Mouse (Mus musculus): Measurements from ENCODE around the gene Myog. TPM values are rescaled to one million over a fixed set of nuclear protein-coding genes. Genes with fewer than 3 reads are reported as not detected.

Gene Myog
- polyA plus RNA-seq, 1 experiment from 2014 or later, result 29.0 TPM

DNA sequence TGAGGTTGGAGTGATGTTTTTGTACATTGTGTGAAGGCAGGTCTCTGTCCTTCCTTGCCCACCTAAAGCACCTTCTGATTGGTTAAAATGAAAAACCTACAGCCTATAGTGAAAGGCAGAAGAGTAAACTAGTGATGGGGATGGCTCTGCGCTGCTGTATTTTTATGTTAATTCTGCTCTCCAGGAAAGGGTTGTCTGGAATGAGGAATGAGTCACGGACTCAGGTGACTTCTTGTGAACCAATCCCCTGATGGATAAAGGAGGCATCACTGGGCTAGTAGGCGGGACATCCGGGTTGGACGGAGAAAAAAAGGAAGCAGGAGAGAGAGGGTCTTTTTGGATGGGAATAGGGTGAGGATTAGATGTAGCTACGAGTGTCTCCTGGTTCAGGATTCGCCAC is 19.8 kb upstream of the Myog start:
- Histone ChIP-seq H3K27me3 (no peaks in the 10 kb centered on the region), H3K4me3 (no peak overlapping the region), H3K9ac (no peak overlapping the region), H3K9me3 (no peaks in the 10 kb centered on the region), H3K36me3 (no peaks in the 10 kb centered on the region), H3K27ac (no peak overlapping the region), H3K4me2 (no peak overlapping the region), H3K4me1 (peaks cover 21% of the 10 kb centered on the region)
- 70% methylated on average over 7 of the region's 7 CpGs for WGBS
- no peak for ATAC-seq (ENCODE audit: insufficient number of reproducible peaks, insufficient read depth, low FRiP score, low TSS enrichment, low read depth)

DNA sequence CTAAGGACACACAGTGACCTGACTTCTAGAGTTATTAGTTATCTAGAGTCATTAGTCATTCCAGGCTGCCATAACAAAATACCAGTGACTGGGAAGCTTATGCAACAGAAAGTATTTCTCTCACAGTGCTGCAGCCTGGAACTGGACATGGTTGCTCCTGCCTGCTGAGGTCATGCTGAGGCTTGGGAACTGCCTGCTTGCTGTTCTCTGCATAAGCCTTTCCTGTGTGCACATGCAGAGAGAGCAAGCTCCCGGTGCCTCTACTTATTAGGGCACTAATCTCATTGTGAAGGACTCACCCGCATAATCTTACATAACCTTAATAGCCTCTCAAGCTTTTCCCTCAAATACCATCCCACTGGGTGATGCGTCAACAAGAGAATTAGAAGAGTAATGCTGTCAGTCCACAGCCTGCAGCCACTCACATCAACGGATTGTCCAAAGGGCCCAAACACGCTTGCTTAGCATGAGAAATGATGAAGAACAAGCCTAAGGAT is 17.0 kb upstream of the Myog start:
- Histone ChIP-seq H3K27me3 (no peaks in the 10 kb centered on the region), H3K9me3 (no peaks in the 10 kb centered on the region), H3K36me3 (no peaks in the 10 kb centered on the region), H3K9ac (no peak overlapping the region), H3K4me2 (no peak overlapping the region), H3K4me1 (peaks cover 21% of the 10 kb centered on the region), H3K27ac (no peak overlapping the region), H3K4me3 (no peak overlapping the region)
- no peak for ATAC-seq (ENCODE audit: insufficient number of reproducible peaks, insufficient read depth, low FRiP score, low TSS enrichment, low read depth)
- 72% methylated on average over 5 of the region's 5 CpGs for WGBS

DNA sequence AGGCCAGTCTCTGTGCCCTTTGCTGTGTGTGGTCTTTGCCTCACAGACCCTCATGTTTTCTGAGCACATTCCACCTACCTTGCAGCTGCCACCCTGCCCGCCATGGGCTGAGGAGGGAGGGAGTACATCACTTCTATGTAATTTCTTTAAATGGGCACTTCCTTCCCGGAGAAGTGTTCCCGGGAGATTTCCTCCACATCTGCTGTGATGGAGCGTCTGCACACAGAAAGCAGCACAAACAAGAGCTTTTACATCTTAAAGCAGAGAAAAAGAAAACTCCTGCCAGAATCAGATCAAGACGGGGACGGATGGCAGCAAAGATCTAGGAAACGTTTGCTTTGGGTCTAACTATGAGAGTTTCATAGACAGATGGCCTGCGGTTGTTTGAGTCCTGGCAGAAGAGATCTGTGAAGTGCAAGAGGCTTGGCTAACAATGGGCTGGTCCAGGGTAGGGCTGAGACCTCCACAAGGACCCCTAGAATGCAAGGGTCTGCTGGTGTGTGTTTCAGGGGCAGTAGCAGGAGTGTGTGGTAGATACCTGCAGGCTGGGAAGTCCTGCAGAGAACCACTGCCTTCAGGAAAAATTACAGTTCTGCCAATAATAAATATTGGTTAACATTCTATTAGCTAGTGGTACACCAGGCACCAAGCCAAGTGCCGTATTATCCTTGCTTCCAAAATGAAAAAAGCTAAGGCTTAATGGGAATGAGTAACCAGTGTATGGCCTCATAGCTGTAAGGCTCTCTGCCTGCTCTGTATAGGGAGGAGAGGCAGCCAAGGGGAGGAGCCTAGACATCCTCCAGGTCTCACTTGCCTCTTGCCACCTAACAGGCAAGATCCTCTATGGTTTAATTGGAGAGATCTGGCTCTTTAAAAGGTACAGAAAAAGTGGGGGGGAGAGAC is 16.0 kb upstream of the Myog start:
- 32% methylated on average over 9 of the region's 9 CpGs for WGBS
- H3K4me3 ChIP-seq, result no peak overlapping the region
- peak overlapping the region; percentile 51 for H3K27ac ChIP-seq
- no peaks in the 10 kb centered on the region for H3K9me3 ChIP-seq
- no peaks in the 10 kb centered on the region for H3K27me3 ChIP-seq
- H3K4me2 ChIP-seq, result no peak overlapping the region
- H3K4me1 ChIP-seq, result peaks cover 21% of the 10 kb centered on the region
- no peak for ATAC-seq (ENCODE audit: insufficient number of reproducible peaks, insufficient read depth, low FRiP score, low TSS enrichment, low read depth)
- no peaks in the 10 kb centered on the region for H3K36me3 ChIP-seq
- 0 out of 2 replicates have a peak overlapping the region, but pooled peaks have one; percentile 17 for H3K9ac ChIP-seq

DNA sequence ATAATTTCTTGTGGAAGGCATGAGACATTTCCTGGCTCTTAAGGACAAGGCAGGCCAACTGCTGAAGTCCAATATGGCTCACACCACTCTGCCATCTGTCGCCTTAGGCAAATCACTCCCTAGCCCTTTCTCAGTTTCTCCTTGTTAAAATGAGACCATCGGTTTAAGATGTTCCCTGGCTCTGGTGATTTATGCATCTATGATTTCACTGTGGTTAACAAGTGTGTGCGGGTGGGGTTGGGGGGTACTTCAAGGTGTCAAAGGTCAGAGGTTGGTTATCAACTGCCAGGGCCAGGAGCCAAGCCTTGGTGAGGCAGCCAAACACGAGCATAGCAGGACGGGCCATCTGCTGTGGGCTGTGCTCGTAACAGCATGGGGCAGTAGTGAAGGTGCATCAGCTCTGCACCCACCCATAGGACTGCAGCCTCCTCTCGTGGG is 15.3 kb upstream of the Myog start:
- 82% methylated on average over 7 of the region's 7 CpGs for WGBS
- H3K9me3 ChIP-seq, result no peaks in the 10 kb centered on the region
- ATAC-seq (ENCODE audit: insufficient number of reproducible peaks, insufficient read depth, low FRiP score, low TSS enrichment, low read depth), result no peak

DNA sequence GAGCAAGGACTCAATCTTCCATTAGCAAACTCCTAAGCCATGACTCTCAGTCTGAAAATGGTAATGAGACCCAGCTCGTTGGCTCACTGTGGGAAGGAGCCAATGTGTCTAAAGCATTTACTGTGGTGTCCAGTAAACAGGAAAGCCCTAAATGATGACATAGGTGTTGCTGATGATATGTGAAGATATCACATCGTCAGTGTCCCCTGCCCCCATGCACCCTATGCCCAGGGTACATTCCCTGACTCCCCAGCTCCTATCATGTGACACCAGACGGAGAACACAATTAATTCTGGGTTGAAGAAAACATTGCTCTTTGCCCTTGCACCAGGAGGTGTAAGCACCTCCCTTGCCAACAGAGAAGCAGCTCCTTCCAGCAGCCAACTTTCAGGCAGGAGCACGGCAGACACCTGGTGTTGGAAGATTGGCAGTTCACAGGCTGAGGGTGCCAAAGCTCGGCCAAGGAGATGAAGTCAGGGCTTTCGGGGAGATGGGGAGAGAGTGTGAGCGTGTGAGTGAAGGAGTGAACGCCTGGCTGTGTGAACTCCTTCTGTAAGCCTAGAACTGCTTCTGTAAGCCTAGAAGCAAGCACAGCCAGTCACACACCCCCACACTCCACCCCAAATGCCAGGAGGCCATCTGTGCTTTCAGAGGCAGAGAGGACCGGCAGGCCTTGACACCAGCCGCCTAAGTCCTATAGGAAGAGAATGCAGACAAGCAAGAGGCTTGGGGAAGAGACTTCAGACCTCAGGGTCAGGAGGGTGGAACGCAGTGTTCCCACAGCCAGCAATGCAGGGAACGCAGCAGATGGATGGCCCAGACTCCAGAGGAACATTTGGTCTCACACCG is 13.9 kb upstream of the Myog start:
- whole genome bisulfite sequencing, result 73% methylated on average over 13 of the region's 13 CpGs
- ATAC-seq (ENCODE audit: insufficient number of reproducible peaks, insufficient read depth, low FRiP score, low TSS enrichment, low read depth), result no peak
- H3K4me2 ChIP-seq, result no peak overlapping the region

More for the DNA sequence above, 15.3 kb upstream of the Myog start:
- H3K4me2 ChIP-seq, result no peak overlapping the region
- no peak overlapping the region for H3K27ac ChIP-seq
- H3K4me1 ChIP-seq, result peaks cover 21% of the 10 kb centered on the region
- no peak overlapping the region for H3K9ac ChIP-seq
- no peaks in the 10 kb centered on the region for H3K27me3 ChIP-seq
- H3K4me3 ChIP-seq, result no peak overlapping the region
- no peaks in the 10 kb centered on the region for H3K36me3 ChIP-seq

DNA sequence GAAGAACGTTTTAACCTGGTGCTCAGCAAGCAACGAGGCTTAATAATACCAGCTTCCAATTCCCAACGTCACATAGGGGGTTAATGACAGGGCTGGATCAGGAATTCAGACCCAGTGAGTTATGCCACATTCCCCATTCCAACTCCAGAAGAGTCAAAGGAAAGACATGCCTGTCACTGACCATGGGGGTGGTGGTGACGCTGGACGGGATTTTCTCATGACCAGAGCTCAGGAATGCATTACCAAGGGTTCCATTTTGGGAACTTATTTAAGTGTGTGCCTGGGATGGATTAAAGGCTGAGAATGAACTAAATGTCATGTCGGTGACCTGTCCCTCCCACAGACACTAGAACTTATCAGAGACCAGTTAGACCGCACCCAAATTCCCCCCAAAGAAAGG is 13.0 kb upstream of the Myog start:
- 75% methylated on average over 7 of the region's 7 CpGs for WGBS
- no peaks in the 10 kb centered on the region for H3K36me3 ChIP-seq
- no peaks in the 10 kb centered on the region for H3K27me3 ChIP-seq
- H3K27ac ChIP-seq, result no peak overlapping the region
- ATAC-seq (ENCODE audit: insufficient number of reproducible peaks, insufficient read depth, low FRiP score, low TSS enrichment, low read depth), result no peak
- H3K9ac ChIP-seq, result no peak overlapping the region
- H3K9me3 ChIP-seq, result no peaks in the 10 kb centered on the region
- H3K4me3 ChIP-seq, result no peak overlapping the region
- peaks cover 21% of the 10 kb centered on the region for H3K4me1 ChIP-seq
- H3K4me2 ChIP-seq, result no peak overlapping the region

More for the DNA sequence above, 13.9 kb upstream of the Myog start:
- H3K9me3 ChIP-seq, result no peaks in the 10 kb centered on the region
- H3K4me3 ChIP-seq, result no peak overlapping the region
- no peaks in the 10 kb centered on the region for H3K27me3 ChIP-seq
- no peak overlapping the region for H3K27ac ChIP-seq
- no peak overlapping the region for H3K9ac ChIP-seq
- peaks cover 21% of the 10 kb centered on the region for H3K4me1 ChIP-seq
- no peaks in the 10 kb centered on the region for H3K36me3 ChIP-seq

DNA sequence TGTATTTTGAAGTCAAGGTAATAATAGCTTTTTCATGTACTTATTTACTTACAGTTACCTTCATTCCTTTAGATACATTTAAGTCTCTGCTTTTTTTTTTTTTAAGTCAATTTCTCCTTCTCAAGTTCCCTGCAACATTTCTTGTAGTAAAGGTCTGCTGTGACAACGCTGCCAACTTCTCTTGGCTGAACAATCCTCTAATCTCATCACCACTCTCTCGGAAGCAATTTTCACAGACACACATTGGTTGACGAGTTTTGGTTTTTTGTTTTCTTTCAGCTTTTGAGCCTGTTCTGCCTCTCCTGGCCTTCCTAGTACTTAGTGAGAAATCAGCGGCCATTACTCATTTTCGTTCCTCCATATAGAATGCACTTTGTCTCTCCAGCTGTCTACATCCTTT is 9.6 kb upstream of the Myog start:
- Histone ChIP-seq H3K9me3 (no peaks in the 10 kb centered on the region), H3K27me3 (no peaks in the 10 kb centered on the region), H3K4me2 (no peak overlapping the region), H3K4me1 (no peaks in the 10 kb centered on the region; the same call in 1 of the 2 replicates), H3K9ac (no peak overlapping the region), H3K36me3 (no peaks in the 10 kb centered on the region), H3K4me3 (no peak overlapping the region), H3K27ac (no peak overlapping the region)
- 83% methylated on average over 5 of the region's 5 CpGs for WGBS
- no peak for ATAC-seq (ENCODE audit: insufficient number of reproducible peaks, insufficient read depth, low FRiP score, low TSS enrichment, low read depth)

DNA sequence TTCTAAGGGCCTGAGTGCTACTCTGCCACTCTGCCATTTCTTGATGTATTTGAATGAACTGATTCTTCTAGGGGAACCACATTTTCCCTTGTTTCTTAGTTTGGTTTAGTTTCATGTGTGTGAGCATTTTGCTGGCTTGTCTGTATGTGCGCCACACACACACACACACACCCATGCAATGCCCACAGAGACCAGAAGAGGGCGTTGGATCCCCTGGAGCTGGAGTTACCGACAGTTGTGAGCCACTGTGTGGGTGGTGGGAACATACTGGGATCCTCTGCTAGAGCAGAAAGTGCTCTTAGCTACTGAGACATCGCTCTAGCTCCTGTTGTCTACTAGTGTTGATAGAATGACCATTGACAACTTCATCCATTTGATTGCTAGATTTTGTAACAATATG is 8.2 kb upstream of the Myog start:
- H3K9ac ChIP-seq, result no peak overlapping the region
- H3K36me3 ChIP-seq, result no peaks in the 10 kb centered on the region
- H3K4me1 ChIP-seq, result no peaks in the 10 kb centered on the region; the same call in 1 of the 2 replicates
- H3K27me3 ChIP-seq, result no peaks in the 10 kb centered on the region
- no peak overlapping the region for H3K4me3 ChIP-seq
- no peak for ATAC-seq (ENCODE audit: insufficient number of reproducible peaks, insufficient read depth, low FRiP score, low TSS enrichment, low read depth)
- no peak overlapping the region for H3K27ac ChIP-seq
- 72% methylated on average over 4 of the region's 4 CpGs for WGBS
- H3K4me2 ChIP-seq, result no peak overlapping the region
- no peaks in the 10 kb centered on the region for H3K9me3 ChIP-seq

DNA sequence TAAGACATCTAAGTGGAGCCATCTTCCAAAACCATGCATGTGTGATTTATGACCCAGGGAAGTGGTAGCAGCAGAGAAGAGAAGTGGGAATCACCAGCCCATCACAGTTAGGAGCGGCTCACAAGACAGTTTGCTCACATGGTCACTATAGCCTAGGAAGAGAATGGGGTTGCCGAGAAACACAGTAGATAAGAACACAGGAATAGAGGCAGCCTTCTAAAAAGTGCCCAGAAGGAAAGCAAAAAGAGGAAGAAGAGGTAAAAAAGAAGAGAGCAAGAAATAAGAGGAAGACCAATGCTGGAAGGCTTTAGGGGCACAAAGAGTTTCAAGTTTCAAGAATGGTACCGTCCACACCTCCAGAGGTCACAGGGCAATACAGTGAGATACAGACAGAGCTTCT is 7.4 kb upstream of the Myog start:
- H3K9ac ChIP-seq, result no peak overlapping the region
- no peak for ATAC-seq (ENCODE audit: insufficient number of reproducible peaks, insufficient read depth, low FRiP score, low TSS enrichment, low read depth)
- H3K4me2 ChIP-seq, result no peak overlapping the region
- no peaks in the 10 kb centered on the region for H3K9me3 ChIP-seq
- no peak overlapping the region for H3K27ac ChIP-seq
- H3K27me3 ChIP-seq, result no peaks in the 10 kb centered on the region
- 71% methylated on average over 3 of the region's 3 CpGs for WGBS
- H3K4me1 ChIP-seq, result no peaks in the 10 kb centered on the region; the same call in 1 of the 2 replicates
- H3K4me3 ChIP-seq, result no peak overlapping the region
- H3K36me3 ChIP-seq, result no peaks in the 10 kb centered on the region

DNA sequence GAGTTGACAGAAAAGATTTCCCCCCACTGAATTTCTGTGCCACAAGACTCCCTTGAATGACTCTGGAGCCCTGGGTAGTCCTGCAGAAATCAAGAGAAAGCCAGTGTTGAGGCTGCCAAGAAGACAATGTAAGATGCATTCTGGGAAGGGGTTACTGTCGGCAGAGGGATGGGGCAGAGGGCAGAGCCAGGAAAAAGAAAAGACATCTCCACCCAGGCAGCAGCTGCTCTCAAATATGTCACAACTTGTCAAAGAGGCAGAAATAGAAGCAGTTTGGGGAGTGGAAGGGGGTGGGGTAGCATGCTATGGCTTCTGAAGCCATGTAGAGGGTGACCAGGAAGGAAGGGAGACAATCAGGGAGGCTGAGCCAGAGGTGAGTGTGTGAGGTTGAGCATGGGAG is 6.7 kb upstream of the Myog start:
- no peaks in the 10 kb centered on the region for H3K27me3 ChIP-seq

DNA sequence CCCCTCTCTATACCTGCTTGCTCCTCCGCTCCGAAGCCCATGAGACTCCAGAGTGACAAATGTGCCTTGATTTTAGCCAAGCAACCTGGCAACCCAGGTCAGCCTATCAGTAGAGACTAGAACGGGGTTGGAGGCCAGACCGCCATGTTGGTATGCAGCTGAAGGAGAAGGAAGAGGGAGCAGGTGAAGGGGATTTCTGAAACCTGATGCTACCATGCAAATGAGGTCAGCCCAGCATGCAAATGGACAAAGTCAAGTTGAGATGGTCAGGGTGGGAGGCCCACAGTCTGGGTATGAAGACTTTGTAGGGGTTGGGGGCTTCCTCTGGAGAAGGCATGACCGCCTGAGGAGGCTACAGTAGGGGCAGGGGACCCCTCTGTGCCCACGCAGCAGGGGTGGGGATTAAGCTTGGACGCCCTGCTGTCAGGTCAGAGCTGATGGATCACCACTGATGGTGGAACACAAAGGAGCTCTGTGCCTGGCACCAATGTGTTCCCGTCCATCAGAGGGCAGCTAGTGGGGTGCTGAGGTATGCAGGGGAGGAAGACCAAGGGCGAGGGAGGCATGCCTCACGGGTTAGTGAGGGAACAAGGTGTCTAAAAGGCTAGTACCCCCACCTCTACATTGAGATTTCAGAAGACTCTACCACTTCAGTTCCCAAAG is 4.2 kb upstream of the Myog start:
- Histone ChIP-seq H3K27me3 (peaks cover 3% of the 10 kb centered on the region; the same call in 1 of the 2 replicates), H3K4me2 (no peak overlapping the region), H3K27ac (no peak overlapping the region), H3K4me1 (peaks cover 16% of the 10 kb centered on the region), H3K9ac (no peak overlapping the region), H3K36me3 (no peaks in the 10 kb centered on the region), H3K4me3 (no peak overlapping the region), H3K9me3 (no peaks in the 10 kb centered on the region)
- no peak for ATAC-seq (ENCODE audit: insufficient number of reproducible peaks, insufficient read depth, low FRiP score, low TSS enrichment, low read depth)
- 67% methylated on average over 10 of the region's 10 CpGs for WGBS

More for the DNA sequence above, 6.7 kb upstream of the Myog start:
- WGBS, result 39% methylated on average over 1 of the region's 1 CpGs
- no peaks in the 10 kb centered on the region for H3K36me3 ChIP-seq
- ATAC-seq (ENCODE audit: insufficient number of reproducible peaks, insufficient read depth, low FRiP score, low TSS enrichment, low read depth), result no peak
- H3K9ac ChIP-seq, result no peak overlapping the region
- no peaks in the 10 kb centered on the region for H3K9me3 ChIP-seq
- H3K4me2 ChIP-seq, result no peak overlapping the region
- no peaks in the 10 kb centered on the region; the same call in 1 of the 2 replicates for H3K4me1 ChIP-seq
- H3K4me3 ChIP-seq, result no peak overlapping the region
- H3K27ac ChIP-seq, result no peak overlapping the region
